Mouse (Mus musculus) CH12.LX (cell line): ENCODE measurements around the gene Lta. TPM values are rescaled to one million over a fixed set of nuclear protein-coding genes. Genes with fewer than 3 reads are reported as not detected.

ENCODE experiments used
- DNase-seq: peaks from one replicate; pipeline ENCODE4 v3.0.0-alpha.2; 2013; ENCODE audit errors: extremely low read depth
- H3K27ac ChIP-seq: 2 replicates; pipeline ENCODE4 v1.5.1; 2012; ENCODE audit warnings: low read depth, mild to moderate bottlenecking, control low read depth, moderate library complexity; ENCODE audit not compliant: insufficient read depth
- H3K27me3 ChIP-seq: replicated peaks from 2 replicates; pipeline ENCODE3; 2012; ENCODE audit warnings: inconsistent platforms
- H3K36me3 ChIP-seq, 2 experiments: replicated peaks in 1 of 2; 2 replicates each; pipeline versions ENCODE3 to v1.6.1; 2012; ENCODE audit warnings: inconsistent platforms in 1 of 2, low read length in 1 of 2, mild to moderate bottlenecking in 1 of 2, mixed read lengths in 1 of 2, moderate library complexity in 1 of 2; ENCODE audit not compliant: control insufficient read depth in 1 of 2, insufficient read depth in 1 of 2
- H3K4me1 ChIP-seq, 2 experiments: 2 replicates each; pipeline ENCODE4 v1.6.1; 2012; ENCODE audit warnings: inconsistent platforms in 1 of 2, moderate library complexity in 1 of 2; ENCODE audit not compliant: insufficient read depth in 2 of 2, control insufficient read depth in 1 of 2
- H3K4me2 ChIP-seq: 2 replicates; pipeline ENCODE4 v1.6.1; 2012; ENCODE audit warnings: low read depth, mild to moderate bottlenecking, control low read depth; ENCODE audit not compliant: poor library complexity, insufficient read depth, severe bottlenecking
- H3K4me3 ChIP-seq, 3 experiments: fragments of 150-350 bp in 1 of 3; sonication (generic) in 1 of 3; replicated peaks in 1 of 3; 2 replicates each; pipeline versions ENCODE3 to v1.5.1; 2011 to 2012; ENCODE audit warnings: low read depth in 2 of 3, low read length in 2 of 3, mild to moderate bottlenecking in 2 of 3, moderate library complexity in 2 of 3, control low read depth in 1 of 3, improper control_type of control experiment in 1 of 3, inconsistent platforms in 1 of 3, mixed read lengths in 1 of 3; ENCODE audit not compliant: poor library complexity in 1 of 3
- H3K79me2 ChIP-seq: replicated peaks from 2 replicates; pipeline ENCODE4 v1.6.1; 2012; ENCODE audit warnings: mild to moderate bottlenecking, moderate library complexity; ENCODE audit not compliant: control insufficient read depth, poor library complexity, insufficient read depth, severe bottlenecking; ENCODE audit errors: extremely low read depth
- H3K9ac ChIP-seq: 2 replicates; pipeline ENCODE4 v1.6.1; 2012; ENCODE audit warnings: low read depth, mild to moderate bottlenecking, control low read depth, moderate library complexity; ENCODE audit not compliant: insufficient read depth
- H3K9me3 ChIP-seq: replicated peaks from 2 replicates; pipeline ENCODE3; 2012; ENCODE audit warnings: low read length, inconsistent platforms, mixed read lengths
- CTCF ChIP-seq, 2 experiments: IDR thresholded peaks in 1 of 2; conservative IDR thresholded peaks in 1 of 2; 2 replicates each; pipeline ENCODE4 v1.5.1; 2011 to 2012; ENCODE audit warnings: low read depth in 2 of 2, low read length in 2 of 2, improper control_type of control experiment in 1 of 2, inconsistent platforms in 1 of 2, mild to moderate bottlenecking in 1 of 2, moderate library complexity in 1 of 2
- ETS1 ChIP-seq: conservative IDR thresholded peaks from 2 replicates; pipeline ENCODE4 v1.6.1; 2012; ENCODE audit warnings: low read depth, mild to moderate bottlenecking, inconsistent platforms, low read length, improper control_type of control experiment, moderate library complexity
- GABPA ChIP-seq: IDR thresholded peaks from 2 replicates; pipeline ENCODE4 v1.6.1; 2012; ENCODE audit warnings: low read depth, low read length, improper control_type of control experiment, inconsistent platforms; ENCODE audit not compliant: insufficient replicate concordance
- KAT2A ChIP-seq: IDR thresholded peaks from 2 replicates; pipeline ENCODE4 v1.6.1; 2012; ENCODE audit warnings: low read length, improper control_type of control experiment, inconsistent platforms; ENCODE audit not compliant: insufficient replicate concordance
- MAFK ChIP-seq: IDR thresholded peaks from 2 replicates; pipeline ENCODE4 v1.6.1; 2011; ENCODE audit warnings: low read length, improper control_type of control experiment; ENCODE audit not compliant: insufficient replicate concordance
- MAX ChIP-seq: IDR thresholded peaks from 2 replicates; pipeline ENCODE4 v1.6.1; 2011; ENCODE audit warnings: low read length, improper control_type of control experiment
- MAZ ChIP-seq: IDR thresholded peaks from 2 replicates; pipeline ENCODE4 v1.6.1; 2012; ENCODE audit warnings: low read depth, mild to moderate bottlenecking, inconsistent platforms, low read length, improper control_type of control experiment, moderate library complexity
- MEF2A ChIP-seq: IDR thresholded peaks from 2 replicates; pipeline ENCODE4 v1.6.1; 2014; ENCODE audit warnings: low read depth, mild to moderate bottlenecking, inconsistent platforms, low read length, improper control_type of control experiment, borderline replicate concordance
- NELFE ChIP-seq: IDR thresholded peaks from 2 replicates; pipeline ENCODE4 v1.6.1; 2011; ENCODE audit warnings: low read depth, low read length, improper control_type of control experiment
- PAX5 ChIP-seq: IDR thresholded peaks from 2 replicates; pipeline ENCODE4 v1.6.1; 2012; ENCODE audit warnings: low read length, inconsistent platforms, mixed read lengths
- POLR2A ChIP-seq: IDR thresholded peaks from 2 replicates; pipeline ENCODE4 v1.6.1; 2011; ENCODE audit warnings: low read depth, mild to moderate bottlenecking, improper control_type of control experiment, low read length
- USF2 ChIP-seq: conservative IDR thresholded peaks from 2 replicates; pipeline ENCODE4 v1.6.1; 2011; ENCODE audit warnings: low read depth, low read length, improper control_type of control experiment
- ZC3H11A ChIP-seq: IDR thresholded peaks from 2 replicates; pipeline ENCODE4 v1.6.1; 2012; ENCODE audit warnings: low read depth, mild to moderate bottlenecking, inconsistent platforms, low read length, improper control_type of control experiment
- ZMIZ1 ChIP-seq: IDR thresholded peaks from 2 replicates; pipeline ENCODE4 v1.6.1; 2012; ENCODE audit warnings: low read depth, mild to moderate bottlenecking, inconsistent platforms, low read length, improper control_type of control experiment
- ZNF384 ChIP-seq: IDR thresholded peaks from 2 replicates; pipeline ENCODE4 v1.6.1; 2012; ENCODE audit warnings: low read depth, low read length, improper control_type of control experiment, inconsistent platforms
- dilution Hi-C: fragments of 300-500 bp; cut with MboI; formaldehyde crosslinking; loops from 2 replicates; pipeline ENCODE4 v1.14.3; 2020; ENCODE audit warnings: low sequenced_read_pairs; ENCODE audit not compliant: extremely low pct_unique_long_range_greater_than_20kb, extremely low pct_ligation_motif_present
- in situ Hi-C: fragments of 300-500 bp; cut with MboI; formaldehyde crosslinking; loops from 3 replicates; pipeline ENCODE4 v1.14.3; 2019; ENCODE audit warnings: low sequenced_read_pairs, low pct_ligation_motif_present, low pct_unique_long_range_greater_than_20kb, mixed read lengths
- polyA plus RNA-seq: library from polyadenylated mRNA; unstranded; fragments of >175 nt; gene quantifications from 2 replicates; pipeline ENCODE4 v1.2.1, GENCODE M21; 2012; ENCODE audit warnings: low read depth; ENCODE audit not compliant: insufficient read length
- total RNA-seq, 2 experiments: library from RNA; depleted of rRNA; stranded (reverse); fragments of 300-350 nt in 1 of 2; fragments of >200 nt in 1 of 2; gene quantifications; 2 replicates each; pipeline ENCODE4 v1.2.3; 2012 to 2014

Gene Lta
- total and polyA plus RNA-seq, 3 experiments, result 13.4 to 53.0 (median 19.6) TPM

- dilution Hi-C loops (no loop called here), in situ Hi-C loops (loop anchor here (5.0 kb wide), 1 partner anchor 52 kb away; no protein-coding TSS in a partner anchor)
- no peak for DNase-seq
- H3K79me2 ChIP-seq, result peaks cover 20% of the 10 kb centered on the region
- peaks cover 79 to 87% of the 10 kb centered on the region in 2 experiments for H3K36me3 ChIP-seq
- peak; percentile 47 for TF ChIP-seq POLR2A
- no peak for TF ChIP-seq MAFK
- no peak overlapping the region for H3K27ac ChIP-seq
- H3K27me3 ChIP-seq, result peaks cover 15% of the 10 kb centered on the region
- peaks cover 3 to 13% of the 10 kb centered on the region in 2 experiments; a peak in 3 of 4 replicates for H3K4me1 ChIP-seq
- H3K9me3 ChIP-seq, result no peaks in the 10 kb centered on the region
- no peak overlapping the region for H3K4me2 ChIP-seq
- H3K9ac ChIP-seq, result no peak overlapping the region
- no peak overlapping the region for H3K4me3 ChIP-seq
These were observed 45.4 kb upstream of the Lta start for GRCm38 (mm10) chr17:35250348-35251120.

GRCm38 (mm10) chr17:35249451-35250197 is 44.5 kb upstream of the Lta start:
- Histone ChIP-seq H3K4me2 (no peak overlapping the region), H3K27ac (no peak overlapping the region), H3K27me3 (peaks cover 15% of the 10 kb centered on the region), H3K9me3 (no peaks in the 10 kb centered on the region), H3K36me3 (peaks cover 87 to 96% of the 10 kb centered on the region in 2 experiments), H3K79me2 (peaks cover 29% of the 10 kb centered on the region), H3K4me1 (peaks cover 3 to 22% of the 10 kb centered on the region in 2 experiments), H3K4me3 (no peak overlapping the region), H3K9ac (no peak overlapping the region)
- TF ChIP-seq KAT2A, result no peak
- no peak for TF ChIP-seq MAZ
- TF ChIP-seq MAFK, result no peak
- no peak for TF ChIP-seq CTCF (conservative IDR thresholded peaks at IDR 0.05 in 1 of 2, IDR thresholded peaks at IDR 0.05 in 1 of 2; ENCODE audit: low read depth in 2 of 2, low read length in 2 of 2)
- no peak for TF ChIP-seq PAX5
- TF ChIP-seq NELFE, result no peak
- TF ChIP-seq USF2, result no peak
- no peak for TF ChIP-seq ZNF384
- no peak for TF ChIP-seq MAX
- dilution Hi-C loops (no loop called here), in situ Hi-C loops (loop anchor here (5.0 kb wide), 1 partner anchor 53 kb away; no protein-coding TSS in a partner anchor)
- no peak for DNase-seq

GRCm38 (mm10) chr17:35248986-35249385 is 43.8 kb upstream of the Lta start:
- dilution Hi-C loops (no loop called here), in situ Hi-C loops (no loop called here)
- H3K27me3 ChIP-seq, result peaks cover 15% of the 10 kb centered on the region
- H3K9me3 ChIP-seq, result no peaks in the 10 kb centered on the region
- H3K79me2 ChIP-seq, result peaks cover 36% of the 10 kb centered on the region
- H3K4me2 ChIP-seq, result no peak overlapping the region
- no peak for DNase-seq
- peaks cover 90 to 97% of the 10 kb centered on the region in 2 experiments for H3K36me3 ChIP-seq
- TF ChIP-seq ZC3H11A (no peak), ZMIZ1 (no peak), MEF2A (no peak), GABPA (no peak), NELFE (no peak), ETS1 (no peak)
- no peak overlapping the region for H3K4me3 ChIP-seq
- no peak overlapping the region for H3K27ac ChIP-seq
- no peak overlapping the region for H3K9ac ChIP-seq
- H3K4me1 ChIP-seq, result peaks cover 3 to 29% of the 10 kb centered on the region in 2 experiments
